Mouse (Mus musculus) heart, postnatal 0 days (tissue): ENCODE data around the gene Ino80b. TPM values are rescaled to one million over a fixed set of nuclear protein-coding genes. Genes with fewer than 3 reads are reported as not detected.

Experiments
- ATAC-seq: fragments of 200-750 bp; cut with Nextera tagmentation; 2 replicates; pipeline ENCODE4 v1.8.0; 2017; ENCODE audit warnings: low read depth, moderate number of reproducible peaks, moderate library complexity; ENCODE audit not compliant: insufficient read depth
- DNase-seq: peaks from one replicate; pipeline ENCODE4 v3.0.0-alpha.2; 2016; ENCODE audit warnings: low spot score
- H3K27ac ChIP-seq: fragments of 300-500 bp; sonication (generic); 2 replicates; pipeline ENCODE4 v1.5.1; 2014; ENCODE audit warnings: low read depth, mild to moderate bottlenecking
- H3K27me3 ChIP-seq: fragments of 300-500 bp; sonication (generic); 2 replicates; pipeline ENCODE4 v1.6.1; 2014; ENCODE audit warnings: low read length, mixed read lengths; ENCODE audit not compliant: control insufficient read depth, insufficient read depth
- H3K36me3 ChIP-seq: fragments of 300-500 bp; sonication (generic); replicated peaks from 2 replicates; pipeline ENCODE4 v1.6.1; 2014; ENCODE audit warnings: low read length, mixed read lengths; ENCODE audit not compliant: control insufficient read depth, insufficient read depth
- H3K4me1 ChIP-seq: fragments of 300-500 bp; sonication (generic); 2 replicates; pipeline ENCODE4 v1.6.1; 2014; ENCODE audit warnings: antibody characterized with exemption; ENCODE audit not compliant: control insufficient read depth, insufficient read depth
- H3K4me2 ChIP-seq: fragments of 300-500 bp; sonication (generic); 2 replicates; pipeline ENCODE4 v1.6.1; 2014; ENCODE audit warnings: low read depth, mild to moderate bottlenecking, low read length, moderate library complexity
- H3K4me3 ChIP-seq: fragments of 300-500 bp; sonication (generic); 2 replicates; pipeline ENCODE4 v1.5.1; 2014; ENCODE audit warnings: low read depth, low read length
- H3K9ac ChIP-seq: fragments of 300-500 bp; sonication (generic); replicated peaks from 2 replicates; pipeline ENCODE4 v1.6.1; 2014; ENCODE audit warnings: low read depth, low read length, mixed read lengths
- H3K9me3 ChIP-seq: fragments of 300-500 bp; sonication (generic); replicated peaks from 2 replicates; pipeline ENCODE4 v1.6.1; 2016; ENCODE audit warnings: low read length; ENCODE audit not compliant: control insufficient read depth
- CTCF ChIP-seq: IDR thresholded peaks from 2 replicates; pipeline ENCODE4 v1.5.1; 2016; ENCODE audit warnings: antibody characterized with exemption, control low read depth, low read depth
- EP300 ChIP-seq: IDR thresholded peaks from 2 replicates; pipeline ENCODE4 v1.6.1; 2016; ENCODE audit warnings: antibody characterized with exemption, low read depth
- WGBS: fragments of 180-500 bp; shearing (Covaris S2); extraction: QIAGEN DNeasy Blood & Tissue Kit; methylation state at CpG from one replicate; pipeline ENCODE4 v1.1.7; 2014; 5-methylcytosine and 5-hydroxymethylcytosine counted together
- polyA plus RNA-seq: library from polyadenylated mRNA; unstranded; fragments of >200 nt; fragmentation: Nextera tagmentation; extraction: Ambion mirVana; gene quantifications from 2 replicates; pipeline ENCODE4 v1.2.1, GENCODE M21; 2015
- total RNA-seq: library from RNA; depleted of rRNA; stranded (reverse); fragments of >200 nt; gene quantifications from 2 replicates; pipeline ENCODE4 v1.2.3, GENCODE M21; 2014; ENCODE audit warnings: low replicate concordance

Gene Ino80b
- total and polyA plus RNA-seq, 2 experiments from 2014 or later = 5.5 to 8.9 TPM

DNA sequence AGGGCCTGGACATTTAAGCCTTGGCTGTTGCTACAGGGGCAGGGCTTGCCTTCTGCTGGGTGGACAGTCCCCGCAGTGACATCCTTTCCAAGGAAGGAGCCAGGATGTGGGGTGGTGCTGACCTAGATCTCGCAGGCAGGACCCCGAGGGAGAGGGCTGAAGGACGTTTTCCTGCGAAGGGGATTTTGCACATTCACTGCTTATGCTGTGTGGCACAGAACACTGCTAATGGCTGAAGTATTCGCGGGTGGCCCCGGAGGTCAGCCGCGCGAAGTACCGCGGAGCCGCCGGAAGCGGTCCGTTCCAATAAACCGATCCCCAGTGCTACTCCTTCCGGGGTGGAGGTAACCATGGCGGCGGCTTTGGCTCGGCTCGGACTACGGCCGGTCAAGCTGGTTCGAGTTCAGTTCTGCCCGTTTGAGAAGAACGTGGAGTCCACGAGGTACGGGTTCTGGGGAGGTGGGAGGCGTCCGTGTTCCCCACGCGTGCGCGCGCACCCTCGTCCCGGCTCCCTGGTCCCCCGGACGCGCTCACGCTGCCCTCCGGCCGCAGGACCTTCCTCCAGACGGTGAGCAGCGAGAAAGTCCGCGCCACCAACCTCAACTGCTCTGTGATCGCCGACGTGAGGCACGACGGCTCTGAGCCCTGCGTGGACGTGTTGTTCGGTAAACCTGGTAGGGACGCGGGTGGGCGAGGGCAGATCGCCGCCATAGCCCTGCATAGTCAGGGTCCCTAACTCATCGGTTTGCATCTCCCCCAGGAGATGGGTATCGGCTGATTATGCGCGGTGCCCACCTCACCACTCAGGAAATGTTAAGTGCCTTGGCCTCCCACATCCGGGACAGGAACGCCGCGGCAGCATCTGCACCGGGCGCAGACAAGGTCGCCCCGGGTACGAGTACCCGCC, 16.2 kb downstream of the Ino80b start, which contains the start of gene Mrpl53:
Mrpl53 (plus strand) TSS at position 279 of the 907 bp plus-strand sequence.
- H3K27me3 ChIP-seq = no peaks in the 10 kb centered on the region
- H3K36me3 ChIP-seq = peaks cover 14% of the 10 kb centered on the region
- no peaks in the 10 kb centered on the region for H3K9me3 ChIP-seq
- peak; percentile 75 for DNase-seq
- peak within 1 kb of the TSS; percentile 89 for H3K4me2 ChIP-seq
- peak; percentile 87 for ATAC-seq
- peak within 1 kb of the TSS; percentile 89 for H3K27ac ChIP-seq
- H3K9ac ChIP-seq = peak within 1 kb of the TSS; percentile 84
- under 1% methylated on average over 73 of the region's 76 CpGs for WGBS
- TF ChIP-seq CTCF (no peak), EP300 (peak; percentile 54; the same call in 1 of the 2 replicates)
- peaks cover 19% of the 10 kb centered on the region for H3K4me1 ChIP-seq
- H3K4me3 ChIP-seq = peak within 1 kb of the TSS; percentile 88

DNA sequence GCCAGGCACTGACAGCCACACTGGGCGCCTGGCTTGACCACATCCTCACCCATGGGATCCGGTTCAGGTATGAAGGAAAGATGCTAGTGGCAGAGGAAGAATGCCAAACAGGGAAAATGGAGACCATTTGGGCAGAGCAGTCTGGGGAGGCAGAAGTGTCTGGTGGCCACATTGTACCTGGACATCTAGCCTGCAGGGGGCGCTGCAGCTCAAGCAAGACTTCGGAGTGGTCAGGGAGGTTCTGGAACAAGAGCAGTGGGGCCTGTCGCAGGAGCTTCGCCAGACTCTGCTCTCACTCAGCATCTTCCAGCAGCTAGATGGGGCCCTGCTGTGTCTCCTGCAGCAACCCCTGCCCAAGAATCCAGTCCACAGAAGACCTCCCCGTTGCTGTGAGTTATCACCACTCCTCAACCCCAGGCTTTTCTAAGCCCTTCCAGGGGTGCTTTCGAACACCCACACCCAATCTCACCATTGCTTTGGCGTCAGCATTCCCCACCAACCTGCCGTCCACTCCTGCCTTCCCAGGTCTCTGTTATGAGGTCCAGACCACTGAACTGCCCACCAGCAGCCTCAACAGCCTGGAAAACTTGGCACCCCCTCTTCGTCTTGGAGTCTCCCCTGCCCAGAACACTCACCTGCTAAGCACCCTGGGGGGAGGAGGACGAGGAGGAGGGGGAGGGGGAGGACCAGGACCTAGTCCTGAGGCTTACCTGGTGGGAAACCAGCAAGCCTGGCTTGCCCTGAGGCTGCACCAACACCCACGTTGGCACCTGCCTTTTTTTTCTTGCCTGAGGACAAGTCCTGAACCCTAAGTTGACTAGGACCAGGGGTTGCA, 17.4 kb downstream of the Ino80b start:
- Histone ChIP-seq H3K4me2 (peak overlapping the region; percentile 89), H3K27ac (peak overlapping the region; percentile 89; the same call in 1 of the 2 replicates), H3K36me3 (peaks cover 14% of the 10 kb centered on the region), H3K9me3 (no peaks in the 10 kb centered on the region), H3K9ac (0 out of 2 replicates have a peak overlapping the region, but pooled peaks have one; percentile 84), H3K4me3 (no peak overlapping the region), H3K4me1 (peaks cover 23% of the 10 kb centered on the region), H3K27me3 (no peaks in the 10 kb centered on the region)
- DNase-seq (peak; percentile 77), ATAC-seq (0 out of 2 replicates have a peak, but pooled peaks have one; percentile 24)
- 39% methylated on average over 13 of the region's 13 CpGs for WGBS
- TF ChIP-seq EP300 (no peak), CTCF (peak; percentile 73)

DNA sequence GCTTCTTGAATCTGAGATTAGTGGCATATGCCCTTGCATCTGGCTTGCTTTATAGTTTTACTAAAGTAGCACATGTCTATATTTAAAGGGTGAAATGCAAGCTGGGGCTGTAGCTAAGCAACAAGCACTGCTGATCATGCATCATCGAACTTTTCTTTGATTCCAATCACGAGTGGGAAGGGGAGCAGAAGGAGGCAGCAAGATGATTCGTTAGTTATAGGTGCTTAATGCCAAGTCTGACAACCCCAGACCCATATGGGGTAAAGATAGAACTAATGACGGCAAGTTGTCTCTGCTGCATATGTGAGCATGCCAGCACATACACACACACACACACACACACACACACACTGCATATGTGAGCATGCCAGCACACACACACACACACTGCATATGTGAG, 21.1 kb downstream of the Ino80b start:
- ATAC-seq (no peak), DNase-seq (no peak)
- no peaks in the 10 kb centered on the region for H3K27me3 ChIP-seq
- no peak overlapping the region for H3K4me2 ChIP-seq
- WGBS = 76% methylated on average over 4 of the region's 4 CpGs
- H3K9ac ChIP-seq = no peak overlapping the region
- no peak overlapping the region for H3K4me3 ChIP-seq
- H3K36me3 ChIP-seq = peaks cover 8% of the 10 kb centered on the region
- peaks cover 17% of the 10 kb centered on the region for H3K4me1 ChIP-seq
- H3K9me3 ChIP-seq = no peaks in the 10 kb centered on the region
- no peak overlapping the region for H3K27ac ChIP-seq
- no peak for TF ChIP-seq EP300
- no peak for TF ChIP-seq CTCF

DNA sequence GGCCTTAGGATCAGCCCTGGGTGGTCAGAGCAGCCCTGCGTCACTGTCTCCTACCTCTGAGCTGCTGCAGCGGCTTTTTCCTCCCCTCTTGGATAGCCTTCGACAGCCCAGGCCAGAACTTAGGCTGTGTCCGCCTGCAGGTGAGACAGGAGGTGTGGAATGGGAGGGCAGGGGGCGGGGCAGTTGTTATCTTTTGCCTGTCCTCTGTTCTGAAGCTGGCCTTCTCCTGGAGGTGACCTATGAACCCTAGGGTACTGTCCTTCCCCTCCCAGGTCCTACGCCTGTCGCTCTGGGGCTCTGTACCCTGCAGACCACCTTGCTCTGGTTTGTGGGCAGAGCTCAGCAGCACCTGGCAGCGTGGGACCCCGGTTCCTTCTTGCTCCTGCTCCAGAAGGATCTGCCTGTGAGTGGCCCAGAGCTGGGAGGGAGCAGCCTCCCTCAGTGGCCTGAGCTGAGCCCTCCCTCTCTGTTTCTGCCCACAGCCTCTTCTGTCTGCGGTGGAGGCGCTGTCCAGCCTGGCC, 22.0 kb downstream of the Ino80b start:
- DNase-seq = no peak
- TF ChIP-seq CTCF (no peak), EP300 (no peak)
- H3K4me2 ChIP-seq = peak overlapping the region; percentile 97
- H3K27me3 ChIP-seq = no peaks in the 10 kb centered on the region
- H3K9ac ChIP-seq = peak overlapping the region; percentile 75
- H3K36me3 ChIP-seq = peaks cover 8% of the 10 kb centered on the region
- H3K27ac ChIP-seq = no peak overlapping the region
- peaks cover 13% of the 10 kb centered on the region for H3K4me1 ChIP-seq
- ATAC-seq = no peak
- WGBS = 58% methylated on average over 11 of the region's 11 CpGs
- no peaks in the 10 kb centered on the region for H3K9me3 ChIP-seq
- H3K4me3 ChIP-seq = no peak overlapping the region
